Mouse (Mus musculus) MEL (cell line): Measurements from ENCODE around the gene Slc22a8.

ENCODE experiments used
- NRF1 ChIP-seq: IDR thresholded peaks from 2 replicates; pipeline ENCODE4 v1.6.1; 2014; ENCODE audit warnings: low read depth, mild to moderate bottlenecking, inconsistent platforms, low read length, improper control_type of control experiment, moderate library complexity; ENCODE audit not compliant: poor library complexity, insufficient read depth, severe bottlenecking
- ZC3H11A ChIP-seq: IDR thresholded peaks from 2 replicates; pipeline ENCODE4 v1.6.1; 2012; ENCODE audit warnings: low read depth, mild to moderate bottlenecking, inconsistent platforms, low read length, improper control_type of control experiment

DNA sequence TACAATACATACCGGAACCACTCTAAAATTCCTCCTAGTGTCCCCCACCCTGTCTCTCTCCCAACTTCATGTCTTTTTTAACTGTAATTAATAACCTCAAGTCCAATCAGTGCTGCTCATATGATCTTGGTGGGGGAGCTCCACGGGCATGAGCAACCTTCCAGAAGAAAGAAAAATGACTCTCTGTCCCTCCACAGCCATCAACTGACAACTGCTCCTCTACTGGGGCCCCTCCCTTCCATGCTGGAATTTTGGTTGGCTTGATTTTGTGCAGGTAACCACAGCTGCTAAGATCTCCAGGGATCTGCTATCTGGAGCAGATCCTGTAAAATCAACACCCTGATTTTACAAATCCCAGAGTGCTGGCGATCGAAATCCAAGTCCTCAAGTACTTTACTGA lies 13.6 kb upstream of the Slc22a8 start:
- TF ChIP-seq ZC3H11A (no peak), NRF1 (no peak)
